Mouse (Mus musculus): Measurements from ENCODE around the gene Pcgf5.

The Pcgf5 gene

GRCm38 (mm10) chr19:36477684-36478083, 129.6 kb downstream of the Pcgf5 start:
- no peak for DNase-seq (ENCODE audit: low spot score in 2 of 2)

- no peak for DNase-seq (ENCODE audit: low spot score in 2 of 2)
Measured at GRCm38 (mm10) chr19:36490911-36491310, 142.8 kb downstream of the Pcgf5 start.

DNA sequence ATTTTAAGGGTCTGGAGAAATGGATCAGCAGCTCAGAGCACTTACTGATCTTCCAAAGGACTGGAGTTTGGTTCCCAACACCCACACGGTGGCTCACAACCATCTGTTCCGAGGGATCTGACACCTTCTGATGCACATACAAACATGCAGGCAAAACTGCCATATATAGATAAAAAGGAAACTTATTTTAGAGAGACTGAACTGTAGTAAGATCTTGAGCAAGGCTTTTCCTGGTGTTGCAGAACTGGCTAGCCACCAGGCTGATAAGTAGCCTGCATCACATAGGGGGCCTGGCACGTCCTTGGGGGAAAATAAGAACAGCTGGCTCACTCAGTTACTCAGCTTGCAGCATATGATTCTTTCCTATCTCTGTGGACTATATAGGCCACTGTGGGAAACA, 147.4 kb downstream of the Pcgf5 start:
- DNase-seq (ENCODE audit: low spot score in 2 of 2): no peak

DNA sequence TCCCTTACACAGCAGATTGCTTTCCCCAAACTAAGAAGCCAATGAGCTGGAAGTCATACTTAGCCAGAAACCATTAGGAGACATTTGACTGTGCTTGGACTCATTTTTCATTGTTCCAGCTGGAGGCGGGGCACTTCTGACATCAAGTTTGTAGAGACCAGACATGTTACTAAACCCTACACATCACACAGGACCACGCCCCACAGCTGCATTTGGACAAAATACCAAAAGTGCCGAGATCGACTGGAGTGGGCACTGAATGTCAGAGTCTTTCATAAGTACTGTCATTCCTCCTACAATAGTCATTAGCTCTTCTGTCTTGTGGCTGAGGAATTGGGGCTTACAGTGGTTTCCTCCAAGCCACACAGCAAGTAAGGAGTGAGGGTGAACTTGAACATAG, 148.4 kb downstream of the Pcgf5 start:
- DNase-seq (ENCODE audit: low spot score in 2 of 2): no peak

DNA sequence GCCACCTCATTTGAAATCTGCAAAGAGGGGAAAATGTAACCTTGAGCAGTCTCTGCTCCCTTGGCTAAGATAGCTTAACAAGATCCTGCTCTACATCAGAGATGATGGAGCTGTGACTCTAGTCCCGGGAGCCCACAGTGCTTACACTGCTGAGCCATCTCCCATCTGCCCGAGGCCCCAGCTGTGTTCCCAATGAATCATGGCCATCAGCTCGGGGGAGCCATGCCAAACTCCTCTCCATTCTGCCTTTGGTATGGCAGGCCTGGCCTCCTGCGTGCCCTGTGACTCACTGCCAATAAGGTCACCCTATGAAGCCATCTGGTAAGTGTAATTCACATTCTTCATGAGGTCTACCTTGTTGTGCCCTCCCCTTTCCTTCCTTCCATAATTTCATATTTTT, 149.0 kb downstream of the Pcgf5 start:
- no peak for DNase-seq (ENCODE audit: low spot score in 2 of 2)

- no peak for DNase-seq (ENCODE audit: low spot score in 2 of 2)
Measured at GRCm38 (mm10) chr19:36497744-36498143, 149.6 kb downstream of the Pcgf5 start.

- no peak for DNase-seq (ENCODE audit: low spot score in 2 of 2)
Measured at GRCm38 (mm10) chr19:36504716-36505115, 156.6 kb downstream of the Pcgf5 start.

Measured in spleen, postnatal 10 days (tissue).